Mouse (Mus musculus) neural tube, embryonic 10.5 days (tissue): Measurements from ENCODE around the gene Kcnip1.

Source experiments
- DNase-seq: peaks from one replicate; pipeline ENCODE4 v3.0.0-alpha.2; 2017; ENCODE audit warnings: low spot score; ENCODE audit errors: extremely low spot score

The Kcnip1 gene

GRCm38 (mm10) chr11:33670105-33670965 is 322.6 kb downstream of the Kcnip1 start:
- DNase-seq: no peak

- no peak for DNase-seq
These were observed 324.6 kb downstream of the Kcnip1 start for GRCm38 (mm10) chr11:33668376-33668775.

- DNase-seq: no peak
These were observed 329.4 kb downstream of the Kcnip1 start for GRCm38 (mm10) chr11:33663599-33663998.

- no peak for DNase-seq
These were observed 332.7 kb downstream of the Kcnip1 start for GRCm38 (mm10) chr11:33660016-33660913.

- DNase-seq: no peak
These were observed 336.9 kb downstream of the Kcnip1 start for GRCm38 (mm10) chr11:33655861-33656593.

- DNase-seq: no peak
These were observed 337.7 kb downstream of the Kcnip1 start for GRCm38 (mm10) chr11:33655221-33655620.

GRCm38 (mm10) chr11:33654485-33654884 is 338.5 kb downstream of the Kcnip1 start:
- DNase-seq: no peak

- no peak for DNase-seq
These were observed 343.6 kb downstream of the Kcnip1 start for GRCm38 (mm10) chr11:33649358-33649757.

GRCm38 (mm10) chr11:33637107-33637506 is 355.8 kb downstream of the Kcnip1 start:
- no peak for DNase-seq

GRCm38 (mm10) chr11:33627136-33627742 is 365.7 kb downstream of the Kcnip1 start:
- DNase-seq: no peak

- peak; percentile 73 for DNase-seq
These were observed 378.7 kb downstream of the Kcnip1 start for GRCm38 (mm10) chr11:33614218-33614617.

- DNase-seq: peak; percentile 49
These were observed 385.2 kb downstream of the Kcnip1 start for GRCm38 (mm10) chr11:33607784-33608183.

GRCm38 (mm10) chr11:33603174-33603573 is 389.8 kb downstream of the Kcnip1 start:
- no peak for DNase-seq

GRCm38 (mm10) chr11:33598986-33599385 is 394.0 kb downstream of the Kcnip1 start, which contains the start of gene D130052B06Rik:
Gene D130052B06Rik (plus strand): TSS chr11:33599302.
- no peak for DNase-seq

GRCm38 (mm10) chr11:33596655-33597054 is 396.3 kb downstream of the Kcnip1 start:
- DNase-seq: no peak

GRCm38 (mm10) chr11:33592826-33593225 is 400.1 kb downstream of the Kcnip1 start:
- no peak for DNase-seq

- no peak for DNase-seq
These were observed 402.2 kb downstream of the Kcnip1 start for GRCm38 (mm10) chr11:33590771-33591170.

- DNase-seq: no peak
These were observed 406.3 kb downstream of the Kcnip1 start for GRCm38 (mm10) chr11:33586614-33587013.

GRCm38 (mm10) chr11:33579621-33580020 is 413.3 kb downstream of the Kcnip1 start:
- no peak for DNase-seq
